14 mouse cellular contexts compared by ENCODE assay signal in genomic region chr10:41209538-41209937, GRCm38 (mm10).
DNase-seq lines count a peak whose midpoint lies in the region; ATAC-seq and TF ChIP-seq lines count a peak whose summit lies in the region.
"Had no signal": no experiment of that assay in that cellular context is flagged by ENCODE, and none has a peak within 500 bp of the region (broad histone marks: within the 10 kb centered on the region; RNA-seq: fewer than 3 reads in every experiment).

No protein-coding gene starts in this region.

- TF ChIP-seq POLR2A in spleen, adult 2 months (IDR thresholded peaks at IDR 0.05; ENCODE audit: low read depth, low read length) = no peak
- no peak for TF ChIP-seq POLR2A in kidney, adult 2 months (IDR thresholded peaks at IDR 0.05; ENCODE audit: low read depth, low read length)

- no peaks in the 10 kb centered on the region for H3K9me3 ChIP-seq in heart, embryonic 10.5 days
- H3K9me3 ChIP-seq in liver, embryonic 16.5 days (replicated peaks; ENCODE audit: control insufficient read depth, low read length) = no peaks in the 10 kb centered on the region

- H3K4me3 ChIP-seq in heart, embryonic 10.5 days = no peak overlapping the region
- no peak overlapping the region for H3K4me3 ChIP-seq in spleen, adult 2 months (ENCODE audit: extremely low read depth, insufficient read depth, insufficient read length)
- H3K4me3 ChIP-seq in liver, embryonic 16.5 days (ENCODE audit: low read depth, low read length) = no peak overlapping the region
- no peak overlapping the region for H3K4me3 ChIP-seq in kidney, adult 2 months (ENCODE audit: insufficient read depth, low read depth, low read length)

- H3K27me3 ChIP-seq in heart, embryonic 10.5 days (ENCODE audit: insufficient read depth, poor library complexity, severe bottlenecking) = no peaks in the 10 kb centered on the region
- no peaks in the 10 kb centered on the region for H3K27me3 ChIP-seq in spleen, adult 2 months (ENCODE audit: control insufficient read depth, insufficient read depth, low read length)
- no peaks in the 10 kb centered on the region for H3K27me3 ChIP-seq in liver, embryonic 16.5 days (ENCODE audit: control insufficient read depth, insufficient read depth, low read depth, low read length)
- no peaks in the 10 kb centered on the region for H3K27me3 ChIP-seq in kidney, adult 2 months (replicated peaks; ENCODE audit: control insufficient read depth, insufficient read depth, low read length)

- peaks cover 13% of the 10 kb centered on the region; the same call in 1 of the 2 replicates for H3K4me1 ChIP-seq in heart, embryonic 10.5 days
- H3K4me1 ChIP-seq in spleen, adult 2 months (ENCODE audit: control insufficient read depth, insufficient read depth, insufficient read length) = no peaks in the 10 kb centered on the region
- H3K4me1 ChIP-seq in liver, embryonic 16.5 days (ENCODE audit: control insufficient read depth, low read depth, low read length) = peaks cover 71% of the 10 kb centered on the region
- H3K4me1 ChIP-seq in kidney, adult 2 months (ENCODE audit: control insufficient read depth, insufficient read depth, low read length) = no peaks in the 10 kb centered on the region

- no peaks in the 10 kb centered on the region for H3K36me3 ChIP-seq in heart, embryonic 10.5 days
- H3K36me3 ChIP-seq in spleen, adult 2 months (ENCODE audit: control insufficient read depth, insufficient read depth, low read length) = peaks cover 5% of the 10 kb centered on the region; the same call in 1 of the 2 replicates
- H3K36me3 ChIP-seq in liver, embryonic 16.5 days (ENCODE audit: control insufficient read depth, insufficient read depth) = no peaks in the 10 kb centered on the region
- no peaks in the 10 kb centered on the region for H3K36me3 ChIP-seq in kidney, adult 2 months (ENCODE audit: control insufficient read depth, insufficient read depth, low read length)

- H3K4me2 ChIP-seq in liver, embryonic 16.5 days (ENCODE audit: low read depth, low read length) = peak overlapping the region; percentile 45

- WGBS in heart, embryonic 10.5 days = 60% methylated on average over 4 of the region's 4 CpGs
- WGBS in spleen, adult 2 months = 88% methylated on average over 4 of the region's 4 CpGs
- 45% methylated on average over 4 of the region's 4 CpGs for WGBS in liver, embryonic 16.5 days (ENCODE audit: insufficient replicate concordance)
- WGBS in kidney, adult 2 months = 74% methylated on average over 4 of the region's 4 CpGs

- intact Hi-C loops in heart, postnatal 14 days (cut with DNase I) = no loop called here

- DNase-seq in heart, embryonic 10.5 days (ENCODE audit: low spot score) = no peak
- no peak for DNase-seq in heart, postnatal 14 days
- DNase-seq in spleen, adult 2 months (ENCODE audit: low read depth in 1 of 2, low spot score in 2 of 2) = no peak
- no peak for DNase-seq in spleen, adult 12 weeks (ENCODE audit: low spot score)
- no peak for DNase-seq in ovary, postnatal 14 days (ENCODE audit: low spot score)
- DNase-seq in kidney, adult 2 months = no peak
- DNase-seq: adrenal gland, postnatal 14 days; B cell, adult 2 months; cerebellum, adult 11 months; kidney, postnatal 10 days; spleen, adult 18-20 months; thymus, postnatal 36 days had no signal

- peak overlapping the region; percentile 55 for H3K9ac ChIP-seq in liver, embryonic 16.5 days (ENCODE audit: low read depth, low read length)

- no peak for TF ChIP-seq CTCF in spleen, adult 2 months (IDR thresholded peaks at IDR 0.05; ENCODE audit: extremely low read depth, insufficient read depth, insufficient read length, insufficient replicate concordance)
- no peak for TF ChIP-seq CTCF in kidney, adult 2 months (conservative IDR thresholded peaks at IDR 0.05; ENCODE audit: insufficient read depth, insufficient read length, low read depth, low read length)

- ATAC-seq in liver, embryonic 16.5 days (ENCODE audit: low read depth) = peak; percentile 51
- no peak for ATAC-seq in inflammation-experienced regulatory T-cells, adult 6 months

- peak overlapping the region; percentile 47; the same call in 1 of the 2 replicates for H3K27ac ChIP-seq in heart, embryonic 10.5 days
- H3K27ac ChIP-seq in spleen, adult 2 months (ENCODE audit: insufficient read depth, low read length) = peak overlapping the region; percentile 62; the same call in 1 of the 2 replicates
- peak overlapping the region; percentile 99 for H3K27ac ChIP-seq in liver, embryonic 16.5 days (ENCODE audit: low read length)
- H3K27ac ChIP-seq in kidney, adult 2 months (ENCODE audit: insufficient read depth, low read depth, low read length) = no peak overlapping the region
